Mouse (Mus musculus) heart, embryonic 16.5 days (tissue): Measurements from ENCODE around the gene Pcgf2. TPM values are rescaled to one million over a fixed set of nuclear protein-coding genes. Genes with fewer than 3 reads are reported as not detected.
A peak's percentile ranks its signal among the peaks of the same experiment; 100 is the strongest.
"Not testable (repeated sequence)": the region's sequence is repeated elsewhere in the genome, so short reads cannot be mapped to it uniquely, and the experiment has no call there.

Experiments
- ATAC-seq: fragments of 200-750 bp; cut with Nextera tagmentation; replicated peaks from 2 replicates; pipeline ENCODE4 v1.8.0; 2017; ENCODE audit warnings: moderate number of reproducible peaks; ENCODE audit not compliant: insufficient read depth, low FRiP score; ENCODE audit errors: extremely low read depth
- H3K27ac ChIP-seq: fragments of 300-500 bp; sonication (generic); 2 replicates; pipeline ENCODE4 v1.5.1; 2014; ENCODE audit warnings: mild to moderate bottlenecking, low read length, control low read depth, moderate library complexity
- H3K27me3 ChIP-seq: fragments of 300-500 bp; sonication (generic); 2 replicates; pipeline ENCODE4 v1.6.1; 2014; ENCODE audit warnings: low read length, mixed read lengths; ENCODE audit not compliant: control insufficient read depth, insufficient read depth
- H3K36me3 ChIP-seq: fragments of 300-500 bp; sonication (generic); 2 replicates; pipeline ENCODE4 v1.6.1; 2014; ENCODE audit not compliant: control insufficient read depth, insufficient read depth
- H3K4me1 ChIP-seq: fragments of 300-500 bp; sonication (generic); 2 replicates; pipeline ENCODE4 v1.6.1; 2014; ENCODE audit warnings: low read length, mixed read lengths; ENCODE audit not compliant: control insufficient read depth, insufficient read depth
- H3K4me2 ChIP-seq: fragments of 300-500 bp; sonication (generic); 2 replicates; pipeline ENCODE4 v1.6.1; 2014; ENCODE audit warnings: low read depth, mild to moderate bottlenecking, control low read depth, low read length
- H3K4me3 ChIP-seq: fragments of 300-500 bp; sonication (generic); 2 replicates; pipeline ENCODE4 v1.5.1; 2014; ENCODE audit warnings: mild to moderate bottlenecking, control low read depth, low read length
- H3K9ac ChIP-seq: fragments of 300-500 bp; sonication (generic); 2 replicates; pipeline ENCODE4 v1.6.1; 2014; ENCODE audit warnings: low read length, control low read depth
- H3K9me3 ChIP-seq: fragments of 300-500 bp; sonication (generic); replicated peaks from 2 replicates; pipeline ENCODE4 v1.6.1; 2016; ENCODE audit warnings: low read length; ENCODE audit not compliant: control insufficient read depth
- WGBS: fragments of 180-500 bp; shearing (Covaris S2); extraction: QIAGEN DNeasy Blood & Tissue Kit; methylation state at CpG from one replicate; pipeline ENCODE4 v1.1.7; 2014; 5-methylcytosine and 5-hydroxymethylcytosine counted together
- polyA plus RNA-seq: library from polyadenylated mRNA; unstranded; fragments of >200 nt; fragmentation: Nextera tagmentation; extraction: Ambion mirVana; gene quantifications from 2 replicates; pipeline ENCODE4 v1.2.1, GENCODE M21; 2015

Pcgf2 gene
- polyA plus RNA-seq, 1 experiment from 2014 or later: 11.4 TPM

DNA sequence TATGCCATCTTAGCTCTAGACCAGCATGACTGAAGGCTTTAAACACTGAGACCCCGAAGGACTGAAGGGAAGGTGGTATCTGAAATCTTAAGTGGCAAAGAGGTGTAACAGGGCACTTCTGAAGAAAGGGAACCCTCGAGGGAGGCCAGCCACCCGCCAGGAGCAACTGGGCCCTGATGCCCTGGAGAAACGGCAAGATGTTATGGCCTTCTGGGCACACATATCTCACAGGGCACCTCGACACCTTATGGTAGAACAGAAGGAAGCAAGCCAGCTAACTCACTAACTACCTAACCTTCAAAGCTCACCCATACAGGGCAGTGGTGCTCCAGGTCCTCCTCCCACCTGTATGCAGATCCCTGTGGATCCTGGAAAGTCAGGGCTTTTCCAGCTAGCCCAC, 41.9 kb upstream of the Pcgf2 start:
- ATAC-seq: no peak
- Histone ChIP-seq H3K36me3 (peaks cover 4% of the 10 kb centered on the region), H3K4me1 (peaks cover 20% of the 10 kb centered on the region), H3K9ac (no peak overlapping the region), H3K9me3 (0 out of 2 replicates have a peak, but pooled peaks cover 2% of the 10 kb centered on the region), H3K27ac (no peak overlapping the region), H3K27me3 (no peaks in the 10 kb centered on the region), H3K4me3 (no peak overlapping the region), H3K4me2 (no peak overlapping the region)
- 87% methylated on average over 5 of the region's 5 CpGs for WGBS

DNA sequence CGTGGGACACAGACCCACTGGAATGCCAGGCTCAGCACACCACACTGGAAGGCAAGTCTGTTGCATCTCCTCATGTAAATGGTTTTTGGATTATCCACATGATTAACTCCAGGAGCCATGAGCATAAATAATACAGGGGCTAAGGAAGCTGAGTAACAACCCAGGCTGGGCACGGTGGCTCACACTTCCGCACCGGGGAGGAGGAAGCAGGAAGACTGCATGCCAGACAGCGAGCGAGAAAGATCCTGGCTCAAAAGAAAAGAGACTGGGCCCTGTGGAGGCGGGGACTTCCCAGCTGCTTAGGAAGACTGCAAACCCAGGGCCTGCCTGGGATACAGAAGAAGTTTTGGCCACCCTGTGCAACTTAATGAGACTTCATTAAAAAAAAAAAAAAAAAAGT, 39.9 kb upstream of the Pcgf2 start:
- Histone ChIP-seq H3K4me1 (peaks cover 18% of the 10 kb centered on the region), H3K4me3 (no peak overlapping the region), H3K9me3 (0 out of 2 replicates have a peak, but pooled peaks cover 2% of the 10 kb centered on the region), H3K36me3 (no peaks in the 10 kb centered on the region), H3K4me2 (no peak overlapping the region), H3K27me3 (no peaks in the 10 kb centered on the region), H3K9ac (no peak overlapping the region), H3K27ac (peak overlapping the region; percentile 2; the same call in 1 of the 2 replicates)
- ATAC-seq: no peak
- WGBS: 52% methylated on average over 7 of the region's 7 CpGs

DNA sequence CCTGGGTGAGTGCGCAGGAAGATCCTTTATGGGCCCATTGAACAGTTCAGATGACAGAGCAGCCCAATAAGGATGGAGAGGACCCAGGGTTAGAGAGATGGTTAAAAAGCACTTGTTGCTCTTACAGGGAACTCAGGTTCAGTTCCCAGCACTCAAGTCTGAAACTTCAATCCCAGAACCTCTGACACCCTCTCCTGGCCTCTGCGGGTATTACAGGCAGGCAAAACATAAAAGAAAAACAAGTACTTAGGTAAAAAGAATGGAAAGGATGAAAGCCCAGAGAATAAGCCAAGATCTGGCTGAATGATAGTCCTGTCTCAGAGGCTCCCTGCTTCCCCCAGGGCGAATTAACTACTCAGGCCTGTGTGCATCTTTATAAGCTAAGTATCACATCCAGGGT, 38.9 kb upstream of the Pcgf2 start:
- H3K27ac ChIP-seq: no peak overlapping the region
- peaks cover 18% of the 10 kb centered on the region for H3K4me1 ChIP-seq
- no peak for ATAC-seq
- H3K4me2 ChIP-seq: no peak overlapping the region
- WGBS: 92% methylated on average over 3 of the region's 3 CpGs
- H3K4me3 ChIP-seq: no peak overlapping the region
- no peaks in the 10 kb centered on the region for H3K36me3 ChIP-seq
- 0 out of 2 replicates have a peak, but pooled peaks cover 2% of the 10 kb centered on the region for H3K9me3 ChIP-seq
- no peak overlapping the region for H3K9ac ChIP-seq
- H3K27me3 ChIP-seq: no peaks in the 10 kb centered on the region

- Histone ChIP-seq H3K9me3 (0 out of 2 replicates have a peak, but pooled peaks cover 2% of the 10 kb centered on the region), H3K36me3 (no peaks in the 10 kb centered on the region), H3K27me3 (no peaks in the 10 kb centered on the region), H3K4me1 (peaks cover 15% of the 10 kb centered on the region), H3K27ac (no peak overlapping the region), H3K4me3 (no peak overlapping the region), H3K9ac (no peak overlapping the region), H3K4me2 (no peak overlapping the region)
- no peak for ATAC-seq
- 61% methylated on average over 6 of the region's 6 CpGs for WGBS
Observed at GRCm38 (mm10) chr11:97738703-97739102, 38.4 kb upstream of the Pcgf2 start.

GRCm38 (mm10) chr11:97737600-97737999, 37.3 kb upstream of the Pcgf2 start:
- peaks cover 4% of the 10 kb centered on the region for H3K4me1 ChIP-seq
- H3K9ac ChIP-seq: no peak overlapping the region
- ATAC-seq: no peak
- H3K9me3 ChIP-seq: 0 out of 2 replicates have a peak, but pooled peaks cover 2% of the 10 kb centered on the region
- H3K36me3 ChIP-seq: no peaks in the 10 kb centered on the region
- 74% methylated on average over 4 of the region's 4 CpGs for WGBS
- H3K4me2 ChIP-seq: no peak overlapping the region
- H3K27ac ChIP-seq: no peak overlapping the region
- no peaks in the 10 kb centered on the region for H3K27me3 ChIP-seq
- H3K4me3 ChIP-seq: no peak overlapping the region

DNA sequence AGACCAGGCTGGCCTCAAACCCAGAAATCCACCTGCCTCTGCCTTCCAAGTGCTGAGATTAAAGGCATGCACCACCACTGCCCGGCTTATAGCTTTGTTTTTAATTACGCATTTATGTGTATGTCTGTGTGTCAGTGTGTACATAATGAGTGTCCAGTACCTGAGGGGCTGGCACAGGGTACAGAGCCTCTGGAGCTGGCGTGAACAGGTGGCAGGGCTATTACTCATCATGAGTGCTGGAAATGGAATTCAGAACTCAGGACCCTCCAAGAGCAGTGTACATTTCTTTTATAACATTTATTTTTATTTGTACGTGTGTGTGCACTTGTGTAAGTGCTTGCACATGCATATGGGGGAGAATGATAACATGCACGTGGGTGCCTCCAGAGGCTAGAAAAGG, 36.3 kb upstream of the Pcgf2 start:
- no peaks in the 10 kb centered on the region for H3K27me3 ChIP-seq
- peaks cover 5% of the 10 kb centered on the region for H3K36me3 ChIP-seq
- H3K4me3 ChIP-seq: no peak overlapping the region
- H3K9ac ChIP-seq: no peak overlapping the region
- WGBS: 85% methylated on average over 5 of the region's 5 CpGs
- H3K9me3 ChIP-seq: 0 out of 2 replicates have a peak, but pooled peaks cover 2% of the 10 kb centered on the region
- H3K4me1 ChIP-seq: no peaks in the 10 kb centered on the region; the same call in 1 of the 2 replicates
- no peak for ATAC-seq
- no peak overlapping the region for H3K27ac ChIP-seq
- H3K4me2 ChIP-seq: no peak overlapping the region

GRCm38 (mm10) chr11:97734810-97735209, 34.5 kb upstream of the Pcgf2 start:
- not testable (repeated sequence) for ATAC-seq, H3K4me1 ChIP-seq

GRCm38 (mm10) chr11:97733689-97734088, 33.4 kb upstream of the Pcgf2 start:
- H3K27me3 ChIP-seq: no peaks in the 10 kb centered on the region
- H3K27ac ChIP-seq: no peak overlapping the region
- no peak for ATAC-seq
- WGBS: 53% methylated on average over 10 of the region's 10 CpGs
- H3K4me1 ChIP-seq: no peaks in the 10 kb centered on the region
- H3K4me3 ChIP-seq: no peak overlapping the region
- peaks cover 18% of the 10 kb centered on the region for H3K36me3 ChIP-seq
- H3K4me2 ChIP-seq: no peak overlapping the region
- no peaks in the 10 kb centered on the region for H3K9me3 ChIP-seq
- H3K9ac ChIP-seq: no peak overlapping the region

More at GRCm38 (mm10) chr11:97734810-97735209, 34.5 kb upstream of the Pcgf2 start:
- H3K4me2 ChIP-seq, H3K4me3 ChIP-seq, H3K9me3 ChIP-seq, H3K9ac ChIP-seq, H3K27me3 ChIP-seq, H3K27ac ChIP-seq: not testable (repeated sequence)
- 86% methylated on average over 5 of the region's 5 CpGs for WGBS
- H3K36me3 ChIP-seq: peaks cover 18% of the 10 kb centered on the region

DNA sequence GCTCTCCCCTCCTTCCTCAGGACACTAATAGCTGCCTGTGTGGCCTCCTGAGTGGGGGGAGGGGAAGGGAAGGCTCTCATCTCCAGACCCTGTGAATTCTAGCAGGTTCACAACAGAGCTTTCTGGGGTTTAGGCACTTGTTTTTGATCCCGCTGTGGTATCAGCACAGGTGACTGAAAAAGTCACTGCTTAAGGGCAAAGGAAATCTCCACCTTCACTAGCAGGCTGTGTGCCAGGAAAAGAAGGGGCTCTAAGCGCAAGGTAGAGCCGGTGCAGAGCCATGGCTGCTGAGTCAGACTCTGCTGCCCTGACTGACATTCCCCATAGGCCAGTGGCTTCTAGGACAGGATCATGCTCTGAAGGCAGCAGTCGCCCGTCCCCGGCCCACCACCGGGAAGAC, 28.4 kb upstream of the Pcgf2 start:
- H3K27ac ChIP-seq: no peak overlapping the region
- H3K36me3 ChIP-seq: peaks cover 44% of the 10 kb centered on the region
- H3K27me3 ChIP-seq: no peaks in the 10 kb centered on the region
- WGBS: 60% methylated on average over 7 of the region's 7 CpGs
- H3K4me3 ChIP-seq: no peak overlapping the region
- 0 out of 2 replicates have a peak, but pooled peaks have one; percentile 18 for ATAC-seq
- no peak overlapping the region for H3K9ac ChIP-seq
- no peaks in the 10 kb centered on the region for H3K4me1 ChIP-seq
- no peak overlapping the region for H3K4me2 ChIP-seq
- H3K9me3 ChIP-seq: no peaks in the 10 kb centered on the region
